Mouse (Mus musculus): ENCODE measurements around the gene Tomm5.
A peak's percentile ranks its signal among the peaks of the same experiment; 100 is the strongest.

Gene Tomm5

GRCm38 (mm10) chr4:45107601-45108277 lies at the start of gene Tomm5:
Tomm5 (minus strand) TSS chr4:45108114.
- peak; percentile 92 for DNase-seq

GRCm38 (mm10) chr4:45156433-45156832 lies 48.5 kb upstream of the Tomm5 start:
- DNase-seq = no peak

GRCm38 (mm10) chr4:45143005-45143404 lies 35.1 kb upstream of the Tomm5 start:
- DNase-seq = no peak

- DNase-seq = no peak
Measured at GRCm38 (mm10) chr4:45142411-45142810, 34.5 kb upstream of the Tomm5 start.

GRCm38 (mm10) chr4:45141835-45142234 lies 33.9 kb upstream of the Tomm5 start:
- DNase-seq = no peak

- DNase-seq = no peak
Measured at GRCm38 (mm10) chr4:45137636-45138035, 29.7 kb upstream of the Tomm5 start.

- no peak for DNase-seq
Measured at GRCm38 (mm10) chr4:45134471-45134870, 26.6 kb upstream of the Tomm5 start.

GRCm38 (mm10) chr4:45131021-45131420 lies 23.1 kb upstream of the Tomm5 start:
- no peak for DNase-seq

- no peak for DNase-seq
Measured at GRCm38 (mm10) chr4:45121311-45121710, 13.4 kb upstream of the Tomm5 start.

GRCm38 (mm10) chr4:45108456-45109110 lies 669 bp upstream of the Tomm5 start:
- DNase-seq = peak; percentile 17

GRCm38 (mm10) chr4:45107066-45107465 lies 848 bp downstream of the Tomm5 start:
- no peak for DNase-seq

GRCm38 (mm10) chr4:45106409-45106808 lies 1.5 kb downstream of the Tomm5 start:
- no peak for DNase-seq

- peak; percentile 62 for DNase-seq
Measured at GRCm38 (mm10) chr4:45097198-45097872, 10.6 kb downstream of the Tomm5 start.

GRCm38 (mm10) chr4:45084895-45085290 lies 23.0 kb downstream of the Tomm5 start:
- no peak for DNase-seq

- peak; percentile 87 for DNase-seq
Measured at GRCm38 (mm10) chr4:45084021-45084894, 23.7 kb downstream of the Tomm5 start, which contains the start of gene Fbxo10. Fbxo10 (minus strand) TSS chr4:45084604.

GRCm38 (mm10) chr4:45083487-45083886 lies 24.4 kb downstream of the Tomm5 start:
- no peak for DNase-seq

- DNase-seq = no peak
Measured at GRCm38 (mm10) chr4:45082951-45083350, 25.0 kb downstream of the Tomm5 start.

GRCm38 (mm10) chr4:45081041-45081440 lies 26.9 kb downstream of the Tomm5 start:
- DNase-seq = peak; percentile 64

GRCm38 (mm10) chr4:45073544-45073943 lies 34.4 kb downstream of the Tomm5 start:
- DNase-seq = no peak

- no peak for DNase-seq
Measured at GRCm38 (mm10) chr4:45072261-45072973, 35.5 kb downstream of the Tomm5 start.

- DNase-seq = no peak
Measured at GRCm38 (mm10) chr4:45067742-45068141, 40.2 kb downstream of the Tomm5 start.

GRCm38 (mm10) chr4:45066036-45066730 lies 41.7 kb downstream of the Tomm5 start:
- no peak for DNase-seq

All from cerebellum, adult 9-10 months (tissue).